Mouse (Mus musculus) regulatory T cell (primary cell): ENCODE results near the gene Zfp808.
"Not testable (repeated sequence)": the region's sequence is repeated elsewhere in the genome, so short reads cannot be mapped to it uniquely, and the experiment has no call there.

Source experiments
- in situ Hi-C: fragments of 300-600 bp; cut with MboI, MseI; formaldehyde crosslinking; loops from one replicate; pipeline ENCODE4 v1.15.1; 2025; ENCODE audit warnings: high pct_unique_total_duplicates

The Zfp808 gene

GRCm38 (mm10) chr13:62129432-62130171 lies at the start of gene Zfp808:
Zfp808 (plus strand) TSS chr13:62129886.
- in situ Hi-C loops: loop anchor here (5.0 kb wide), 1 partner anchor 433 kb away; no protein-coding TSS in a partner anchor

- in situ Hi-C loops: loop anchor here (5.0 kb wide), 1 partner anchor 319 kb away; no protein-coding TSS in a partner anchor
Measured at GRCm38 (mm10) chr13:62098786-62099185, 30.9 kb upstream of the Zfp808 start.

GRCm38 (mm10) chr13:62099454-62099853 lies 30.2 kb upstream of the Zfp808 start:
- in situ Hi-C loops: loop anchor here (5.0 kb wide), 1 partner anchor 318 kb away; no protein-coding TSS in a partner anchor

- in situ Hi-C loops: not testable (repeated sequence)
Measured at GRCm38 (mm10) chr13:62102368-62102767, 27.3 kb upstream of the Zfp808 start.

GRCm38 (mm10) chr13:62115861-62116260 lies 13.8 kb upstream of the Zfp808 start:
- in situ Hi-C loops: loop anchor here (5.0 kb wide), 1 partner anchor 281 kb away; no protein-coding TSS in a partner anchor

GRCm38 (mm10) chr13:62121578-62121977 lies 8.1 kb upstream of the Zfp808 start:
- in situ Hi-C loops: not testable (repeated sequence)

- in situ Hi-C loops: loop anchor here (5.0 kb wide), 1 partner anchor 430 kb away; no protein-coding TSS in a partner anchor
Measured at GRCm38 (mm10) chr13:62181835-62182755, 52.4 kb downstream of the Zfp808 start.

GRCm38 (mm10) chr13:62245264-62245663 lies 115.6 kb downstream of the Zfp808 start:
- in situ Hi-C loops: no loop called here

- in situ Hi-C loops: not testable (repeated sequence)
Measured at GRCm38 (mm10) chr13:62255226-62255625, 125.5 kb downstream of the Zfp808 start.

- in situ Hi-C loops: no loop called here
Measured at GRCm38 (mm10) chr13:62263392-62263791, 133.7 kb downstream of the Zfp808 start.
